Mouse (Mus musculus): ENCODE results near the gene Nos1ap. TPM values are rescaled to one million over a fixed set of nuclear protein-coding genes. Genes with fewer than 3 reads are reported as not detected.

Gene Nos1ap
- total RNA-seq (2023), result 0.21 TPM

DNA sequence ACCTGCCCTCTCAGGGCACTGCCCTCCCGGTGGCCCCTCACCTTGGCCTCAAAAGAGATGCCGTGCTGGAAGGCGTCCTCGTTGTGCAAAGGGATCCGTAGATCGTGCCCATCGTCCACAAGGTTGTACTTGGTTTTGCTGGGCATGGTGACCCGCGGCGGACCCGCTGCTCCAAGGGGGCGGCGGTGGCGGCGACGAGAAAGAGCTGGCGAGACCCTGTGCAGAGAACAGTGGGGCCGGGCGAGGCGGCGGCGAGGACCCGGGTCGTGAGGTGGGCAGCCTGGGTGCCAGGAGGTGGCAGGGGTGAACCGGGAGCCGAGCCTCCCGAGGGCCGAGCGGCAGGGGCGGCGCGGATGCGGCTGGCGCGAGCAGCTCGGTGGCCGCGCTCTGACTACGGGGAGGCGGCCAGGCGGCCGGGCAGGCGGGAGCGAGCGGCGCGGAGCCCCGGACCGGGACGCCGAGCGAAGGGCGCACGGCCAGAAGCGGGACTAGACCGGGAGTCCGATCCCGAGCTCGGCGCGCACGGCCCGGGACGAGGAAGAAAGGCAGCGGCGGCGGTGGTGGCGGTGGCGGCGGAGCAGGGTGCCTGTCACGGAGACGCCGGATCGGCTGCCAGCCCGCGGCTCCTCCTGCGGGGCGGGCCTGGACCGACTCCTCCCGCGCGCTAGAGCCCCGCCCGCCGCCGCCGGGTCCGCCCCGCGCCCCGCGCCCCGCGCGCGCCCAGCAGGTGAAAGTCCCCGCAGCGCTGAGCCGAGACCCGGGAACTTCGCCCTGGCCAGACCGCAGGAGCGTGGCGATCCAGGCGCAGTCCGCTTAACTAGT, at the start of gene Nos1ap:
Nos1ap (minus strand) TSS at position 643 of the 822 bp plus-strand sequence.

DNA sequence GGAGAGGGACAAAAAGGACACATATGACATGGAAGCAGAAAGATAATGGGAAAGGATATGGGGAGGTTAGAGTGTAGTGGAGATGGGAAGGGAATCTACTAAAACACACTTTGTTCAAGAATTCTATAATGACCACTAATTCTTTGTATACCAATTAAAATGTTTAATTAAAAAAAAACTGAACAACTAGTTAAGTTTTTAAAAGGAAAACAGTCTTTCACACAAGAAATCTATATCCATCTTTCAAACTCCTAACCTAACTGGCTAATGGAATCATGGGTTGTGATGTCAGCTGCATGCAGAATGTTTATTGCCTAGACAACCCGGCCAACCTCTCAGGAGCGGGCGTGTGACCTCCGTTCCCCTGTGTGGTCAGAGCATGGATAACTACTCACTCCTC, 281.2 kb downstream of the Nos1ap start, which contains the start of gene Spata46:
Spata46 (plus strand) TSS at position 301 of the 400 bp plus-strand sequence.

DNA sequence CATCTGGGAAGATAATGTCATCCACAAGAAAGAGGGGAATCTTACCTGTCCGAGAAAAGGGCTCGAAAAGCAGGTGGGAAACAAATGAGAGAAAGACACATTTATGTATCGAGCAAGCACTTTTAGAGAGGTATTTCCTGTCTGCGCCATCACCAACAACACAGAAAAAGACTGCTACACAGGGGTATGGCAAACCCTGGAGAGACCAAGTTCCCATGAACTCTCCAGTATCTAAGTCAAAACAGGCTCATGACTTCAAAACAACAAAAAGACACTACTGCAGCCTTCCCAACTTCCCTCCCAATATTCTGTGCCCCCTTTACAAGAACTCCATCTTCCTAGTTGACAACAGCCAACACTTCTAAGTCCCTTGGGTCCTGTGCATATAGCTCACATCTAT, 283.4 kb downstream of the Nos1ap start, which contains the start of gene Gm7694:
Gm7694 (minus strand) TSS at position 101 of the 400 bp plus-strand sequence.

DNA sequence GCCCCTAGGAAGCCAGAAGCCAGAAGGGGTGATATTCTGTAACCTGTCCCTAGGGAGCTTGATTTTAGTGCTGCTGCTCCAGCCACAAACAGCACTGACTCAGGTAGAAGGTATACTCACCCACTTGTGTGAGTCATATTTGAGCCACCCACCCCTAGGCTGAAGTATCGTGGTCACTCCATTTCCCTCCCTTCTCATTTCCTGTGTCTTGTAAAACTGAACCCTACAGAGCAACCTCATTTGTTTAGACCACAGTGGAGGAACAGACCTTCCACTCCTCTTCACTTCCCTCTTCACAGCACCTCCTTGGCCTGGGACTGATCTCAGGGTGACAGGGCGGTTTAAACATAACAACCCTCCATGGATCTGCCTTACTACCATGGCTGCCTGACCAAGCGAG, 312.6 kb downstream of the Nos1ap start, which contains the start of gene Sh2d1b1:
Sh2d1b1 (plus strand) TSS at position 305 of the 400 bp plus-strand sequence.

Other genes starting within 250 kb of the Nos1ap start
- gene Olfml2b, start 54.7 kb upstream of the Nos1ap start, total RNA-seq (2023), result not detected